Mouse (Mus musculus) embryonic facial prominence, embryonic 15.5 days (tissue): ENCODE results near the gene Tmem269. TPM values are rescaled to one million over a fixed set of nuclear protein-coding genes. Genes with fewer than 3 reads are reported as not detected.
A peak's percentile ranks its signal among the peaks of the same experiment; 100 is the strongest.

Experiments used
- ATAC-seq: fragments of 200-750 bp; cut with Nextera tagmentation; 2 replicates; pipeline ENCODE4 v1.8.0; 2017; ENCODE audit warnings: low read depth, moderate TSS enrichment; ENCODE audit not compliant: insufficient number of reproducible peaks, low FRiP score, low TSS enrichment
- H3K27ac ChIP-seq: fragments of 300-500 bp; sonication (generic); replicated peaks from 2 replicates; pipeline ENCODE4 v1.5.1; 2015; ENCODE audit warnings: mild to moderate bottlenecking, inconsistent platforms
- H3K27me3 ChIP-seq: fragments of 300-500 bp; sonication (generic); 2 replicates; pipeline ENCODE4 v1.6.1; 2015; ENCODE audit warnings: inconsistent platforms
- H3K36me3 ChIP-seq: fragments of 300-500 bp; sonication (generic); 2 replicates; pipeline ENCODE4 v1.6.1; 2015; ENCODE audit warnings: mild to moderate bottlenecking, inconsistent platforms
- H3K4me1 ChIP-seq: fragments of 300-500 bp; sonication (generic); 2 replicates; pipeline ENCODE4 v1.6.1; 2015; ENCODE audit warnings: inconsistent platforms
- H3K4me2 ChIP-seq: fragments of 300-500 bp; sonication (generic); replicated peaks from 2 replicates; pipeline ENCODE4 v1.6.1; 2015; ENCODE audit warnings: mild to moderate bottlenecking, inconsistent platforms
- H3K4me3 ChIP-seq: fragments of 300-500 bp; sonication (generic); replicated peaks from 2 replicates; pipeline ENCODE4 v1.5.1; 2015; ENCODE audit warnings: mild to moderate bottlenecking, inconsistent platforms
- H3K9ac ChIP-seq: fragments of 300-500 bp; sonication (generic); 2 replicates; pipeline ENCODE4 v1.6.1; 2015; ENCODE audit warnings: inconsistent platforms
- H3K9me3 ChIP-seq: fragments of 300-500 bp; sonication (generic); replicated peaks from 2 replicates; pipeline ENCODE4 v1.6.1; 2016; ENCODE audit warnings: inconsistent platforms
- WGBS: fragments of 180-500 bp; shearing (Covaris S2); methylation state at CpG from one replicate; pipeline ENCODE4 v1.1.7; 2015; 5-methylcytosine and 5-hydroxymethylcytosine counted together
- polyA plus RNA-seq: library from polyadenylated mRNA; unstranded; fragments of >200 nt; fragmentation: Nextera tagmentation; extraction: Ambion mirVana; gene quantifications from 2 replicates; pipeline ENCODE4 v1.2.1, GENCODE M21; 2015

The Tmem269 gene
- polyA plus RNA-seq, 1 experiment from 2014 or later = 0.13 TPM

DNA sequence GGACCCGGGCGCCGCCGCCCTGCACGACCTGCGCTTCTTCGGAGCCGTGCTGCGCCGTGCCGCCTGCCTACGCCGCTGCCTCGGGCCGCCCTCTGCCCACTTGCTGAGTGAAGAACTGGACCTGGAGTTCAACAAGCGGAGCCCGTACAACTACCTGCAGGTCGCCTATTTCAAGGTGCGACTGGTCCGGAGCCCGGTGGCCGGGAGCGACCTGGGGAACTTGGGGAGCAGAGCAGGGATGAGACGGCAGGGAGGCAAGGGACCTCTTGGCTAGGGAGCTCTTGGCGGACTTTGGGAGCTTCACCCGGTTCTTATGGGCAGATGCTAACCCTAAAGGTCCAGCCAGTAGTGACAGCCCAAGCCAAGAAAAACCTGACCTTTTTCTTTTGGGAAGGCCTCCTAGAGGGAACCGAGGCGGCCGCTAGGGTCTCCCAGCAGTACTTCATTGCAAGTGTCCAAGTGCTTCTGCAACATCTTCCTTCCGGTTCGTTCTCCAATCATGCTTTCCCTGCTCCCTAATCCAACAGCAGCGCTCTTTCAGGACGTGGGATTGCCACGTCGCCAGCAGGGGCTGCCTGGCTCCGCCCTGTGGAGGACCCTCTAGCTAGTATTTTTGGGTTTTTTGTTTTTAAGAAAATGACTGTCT lies 15.4 kb upstream of the Tmem269 start:
- peaks cover 14% of the 10 kb centered on the region for H3K4me1 ChIP-seq
- peak overlapping the region; percentile 56 for H3K4me2 ChIP-seq
- H3K4me3 ChIP-seq = peak overlapping the region; percentile 59
- H3K27me3 ChIP-seq = no peaks in the 10 kb centered on the region
- peak; percentile 63 for ATAC-seq
- H3K9ac ChIP-seq = peak overlapping the region; percentile 75
- H3K9me3 ChIP-seq = no peaks in the 10 kb centered on the region
- WGBS = under 1% methylated on average over 36 of the region's 36 CpGs
- peaks cover 26% of the 10 kb centered on the region for H3K36me3 ChIP-seq
- peak overlapping the region; percentile 90 for H3K27ac ChIP-seq

DNA sequence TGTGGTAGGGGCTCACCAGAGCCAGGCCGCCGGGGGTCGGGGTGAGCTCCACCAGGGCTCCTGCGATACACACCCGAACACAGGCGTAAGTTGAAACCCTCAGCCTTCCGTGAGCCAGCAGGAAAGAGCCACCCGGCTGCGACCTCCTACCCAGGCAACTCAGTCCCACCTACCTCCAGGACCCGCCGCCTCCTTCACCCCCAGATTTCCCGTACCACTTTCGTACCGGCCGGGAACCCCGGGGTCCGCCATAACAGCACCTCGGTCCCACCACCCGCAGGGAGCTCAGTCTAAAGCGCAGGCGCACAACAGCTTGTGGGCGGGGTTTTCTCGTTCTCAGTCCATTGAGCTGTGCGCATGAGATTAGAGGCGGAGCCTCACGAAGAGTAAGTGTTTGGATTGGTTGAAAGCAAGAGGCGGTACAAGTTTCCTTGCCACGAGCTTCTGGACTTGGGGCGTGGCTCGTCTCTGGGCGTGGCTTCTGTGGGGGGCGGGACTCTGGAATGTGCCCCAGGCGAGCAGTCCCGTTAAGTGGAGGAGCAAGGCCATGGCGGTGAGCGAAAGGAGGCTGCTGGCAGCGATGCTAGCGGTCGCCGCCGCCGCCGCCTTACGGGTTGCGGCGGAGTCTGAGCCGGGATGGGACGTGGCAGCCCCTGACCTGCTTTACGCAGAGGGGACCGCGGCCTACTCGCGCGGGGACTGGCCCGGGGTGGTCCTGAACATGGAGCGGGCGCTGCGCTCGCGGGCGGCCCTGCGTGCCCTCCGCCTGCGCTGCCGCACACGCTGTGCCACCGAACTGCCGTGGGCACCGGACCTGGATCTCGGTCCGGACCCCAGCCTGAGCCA lies 14.6 kb upstream of the Tmem269 start, which contains the start of the genes AU022252 and P3h1:
TSS of gene AU022252 (minus strand) at position 303 of the 846 bp plus-strand sequence.
TSS of gene P3h1 (plus strand) at position 506 of the 846 bp plus-strand sequence.
- peaks cover 14% of the 10 kb centered on the region for H3K4me1 ChIP-seq
- H3K4me3 ChIP-seq = peak within 1 kb of the TSS; percentile 59
- WGBS = under 1% methylated on average over 71 of the region's 71 CpGs
- peak; percentile 98 for ATAC-seq
- no peaks in the 10 kb centered on the region for H3K27me3 ChIP-seq
- H3K36me3 ChIP-seq = peaks cover 31% of the 10 kb centered on the region
- peak within 1 kb of the TSS; percentile 90 for H3K27ac ChIP-seq
- peak within 1 kb of the TSS; percentile 76 for H3K9ac ChIP-seq
- H3K9me3 ChIP-seq = no peaks in the 10 kb centered on the region
- peak within 1 kb of the TSS; percentile 70 for H3K4me2 ChIP-seq

DNA sequence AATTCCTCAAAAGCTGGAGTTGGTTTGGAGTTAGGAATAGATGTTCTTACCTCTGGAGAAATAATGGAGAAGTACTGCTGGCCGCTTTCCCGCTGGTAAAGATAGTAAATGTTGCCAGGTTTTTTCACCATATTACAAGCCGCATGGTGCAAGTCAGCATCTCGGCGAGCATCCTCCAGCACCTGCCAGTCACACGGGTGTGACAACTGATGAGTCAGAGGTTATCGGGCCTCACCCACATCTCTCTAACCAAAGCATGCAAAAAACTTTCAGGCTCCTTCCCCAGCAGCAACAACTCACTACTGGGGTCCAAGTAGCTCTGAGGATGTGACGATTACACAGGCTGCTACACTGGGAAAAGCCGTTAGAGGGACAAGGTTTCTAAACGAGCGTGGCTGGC lies 8.7 kb upstream of the Tmem269 start:
- Histone ChIP-seq H3K9me3 (no peaks in the 10 kb centered on the region), H3K9ac (no peak overlapping the region), H3K4me2 (no peak overlapping the region), H3K4me3 (no peak overlapping the region), H3K27ac (no peak overlapping the region), H3K27me3 (no peaks in the 10 kb centered on the region), H3K4me1 (peaks cover 5% of the 10 kb centered on the region), H3K36me3 (peaks cover 49% of the 10 kb centered on the region)
- ATAC-seq = no peak
- 91% methylated on average over 11 of the region's 11 CpGs for WGBS

DNA sequence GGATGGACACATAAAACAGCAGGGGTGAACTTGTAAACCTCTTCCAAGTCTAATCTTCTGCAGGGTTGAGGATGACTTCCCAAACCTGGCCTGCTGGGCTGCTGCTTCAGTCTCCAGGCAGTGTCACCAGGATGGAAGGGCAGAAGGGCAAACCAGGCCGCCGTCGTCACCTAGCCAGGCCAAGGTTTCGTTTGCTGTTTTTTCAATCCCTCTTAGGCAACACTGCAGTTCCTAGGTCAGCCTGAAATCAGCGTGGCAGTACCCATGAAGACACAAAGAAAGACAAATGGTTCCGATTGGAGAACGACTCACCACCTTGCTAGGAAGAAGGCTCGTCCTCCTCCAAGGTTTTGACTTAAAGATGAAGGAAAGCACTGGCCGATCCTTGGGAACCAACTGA lies 7.7 kb upstream of the Tmem269 start:
- H3K4me1 ChIP-seq = no peaks in the 10 kb centered on the region
- no peak overlapping the region for H3K4me2 ChIP-seq
- WGBS = 93% methylated on average over 9 of the region's 9 CpGs
- no peak for ATAC-seq
- no peaks in the 10 kb centered on the region for H3K27me3 ChIP-seq
- no peak overlapping the region for H3K9ac ChIP-seq
- no peak overlapping the region for H3K4me3 ChIP-seq
- H3K9me3 ChIP-seq = no peaks in the 10 kb centered on the region
- no peak overlapping the region for H3K27ac ChIP-seq
- H3K36me3 ChIP-seq = peaks cover 49% of the 10 kb centered on the region

DNA sequence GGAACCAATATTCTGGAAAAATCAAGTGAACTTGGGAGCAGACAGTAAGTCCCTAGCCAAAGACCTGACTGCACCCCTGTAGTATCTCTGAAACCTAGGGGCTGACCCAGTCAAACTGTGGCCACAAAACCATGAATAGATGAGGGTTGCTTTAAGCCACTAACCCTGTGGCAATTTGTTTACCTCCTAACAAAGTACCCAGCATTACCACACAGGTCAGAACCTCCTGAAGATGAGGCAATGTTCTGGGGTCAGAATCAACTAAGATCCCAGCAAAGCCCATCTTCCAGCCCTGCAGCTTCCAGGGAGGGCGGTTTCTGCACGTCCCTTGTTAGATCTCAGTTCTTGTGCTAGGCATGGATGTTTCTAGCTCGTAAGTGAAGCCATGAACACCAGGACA lies 6.5 kb upstream of the Tmem269 start:
- 91% methylated on average over 3 of the region's 3 CpGs for WGBS

DNA sequence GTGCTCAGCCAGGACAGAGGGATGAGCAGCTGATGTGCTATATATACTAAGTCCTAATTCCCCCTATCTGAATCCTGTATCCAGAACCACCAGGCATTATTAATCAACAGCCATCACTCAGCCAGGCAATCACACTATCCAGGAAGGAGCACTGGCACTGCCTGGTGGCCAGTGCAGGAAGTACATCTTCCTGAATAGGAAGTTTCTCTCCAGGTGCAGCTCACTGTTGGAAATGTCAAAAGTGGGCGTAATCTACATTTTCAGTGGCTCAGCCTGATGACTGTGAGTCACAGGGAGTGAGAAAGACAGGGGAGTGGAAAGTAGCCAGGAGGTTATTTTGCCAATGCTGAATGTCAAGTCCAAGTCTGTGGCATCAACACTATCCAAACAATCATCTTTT lies 5.7 kb upstream of the Tmem269 start:
- H3K27me3 ChIP-seq = no peaks in the 10 kb centered on the region
- no peak overlapping the region for H3K4me2 ChIP-seq
- ATAC-seq = no peak
- 66% methylated on average over 1 of the region's 1 CpGs for WGBS
- H3K4me1 ChIP-seq = no peaks in the 10 kb centered on the region
- H3K36me3 ChIP-seq = peaks cover 48% of the 10 kb centered on the region
- no peak overlapping the region for H3K4me3 ChIP-seq
- no peaks in the 10 kb centered on the region for H3K9me3 ChIP-seq
- H3K9ac ChIP-seq = no peak overlapping the region
- no peak overlapping the region for H3K27ac ChIP-seq

More for the DNA sequence above, 6.5 kb upstream of the Tmem269 start:
- ATAC-seq = no peak
- no peak overlapping the region for H3K9ac ChIP-seq
- H3K27ac ChIP-seq = no peak overlapping the region
- H3K4me1 ChIP-seq = no peaks in the 10 kb centered on the region
- peaks cover 49% of the 10 kb centered on the region for H3K36me3 ChIP-seq
- H3K4me2 ChIP-seq = no peak overlapping the region
- H3K9me3 ChIP-seq = no peaks in the 10 kb centered on the region
- H3K4me3 ChIP-seq = no peak overlapping the region
- H3K27me3 ChIP-seq = no peaks in the 10 kb centered on the region

DNA sequence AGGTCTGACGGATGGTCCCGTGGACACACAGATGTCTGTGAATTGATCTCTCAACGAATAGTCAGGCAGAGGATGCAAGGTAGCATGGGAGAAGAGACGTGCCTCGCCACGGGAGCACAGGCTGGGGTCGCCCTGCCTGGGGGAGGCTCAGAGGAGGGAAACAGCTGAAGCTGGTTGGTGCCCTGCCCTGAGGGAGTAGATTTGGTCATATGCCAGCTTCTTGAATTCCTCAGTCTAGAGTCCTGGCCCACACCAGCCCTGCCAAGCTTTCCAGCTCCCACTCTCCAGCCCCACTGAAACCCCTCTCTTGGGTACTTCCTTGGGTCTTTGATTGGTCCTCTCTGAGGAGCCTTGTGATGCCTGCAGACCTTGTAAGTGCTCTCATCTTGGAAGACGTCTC lies 1.4 kb downstream of the Tmem269 start:
- H3K9me3 ChIP-seq = no peaks in the 10 kb centered on the region
- no peaks in the 10 kb centered on the region for H3K36me3 ChIP-seq
- H3K27me3 ChIP-seq = no peaks in the 10 kb centered on the region
- H3K27ac ChIP-seq = no peak overlapping the region
- no peak overlapping the region for H3K4me3 ChIP-seq
- 57% methylated on average over 8 of the region's 8 CpGs for WGBS
- ATAC-seq = peak; percentile 69
- H3K9ac ChIP-seq = no peak overlapping the region
- peaks cover 14% of the 10 kb centered on the region; the same call in 1 of the 2 replicates for H3K4me1 ChIP-seq
- H3K4me2 ChIP-seq = no peak overlapping the region

DNA sequence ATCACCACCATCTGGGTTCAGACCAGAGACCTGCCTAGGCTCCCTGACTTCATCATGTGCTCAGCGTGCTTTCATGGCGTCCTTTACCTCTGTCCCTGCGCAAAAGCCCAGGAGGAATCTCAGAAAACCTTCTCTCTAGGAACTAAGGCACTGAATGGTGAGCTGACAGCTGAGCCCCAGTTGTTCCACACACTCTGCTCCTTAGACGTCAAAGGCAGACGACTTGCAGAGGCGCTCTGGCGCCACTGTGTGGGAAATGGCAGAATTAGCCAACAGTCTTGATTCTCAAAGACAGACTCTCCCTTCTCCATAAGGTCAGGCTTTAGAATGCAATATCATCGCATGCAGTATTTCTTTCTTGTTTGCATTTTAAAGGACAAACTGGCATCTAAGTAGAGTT lies 13.3 kb downstream of the Tmem269 start:
- 17% methylated on average over 8 of the region's 8 CpGs for WGBS
- Histone ChIP-seq H3K27ac (no peak overlapping the region), H3K27me3 (no peaks in the 10 kb centered on the region), H3K9me3 (no peaks in the 10 kb centered on the region), H3K4me1 (no peaks in the 10 kb centered on the region), H3K4me2 (no peak overlapping the region), H3K9ac (no peak overlapping the region), H3K4me3 (no peak overlapping the region), H3K36me3 (peaks cover 16% of the 10 kb centered on the region; the same call in 1 of the 2 replicates)
- ATAC-seq = no peak

DNA sequence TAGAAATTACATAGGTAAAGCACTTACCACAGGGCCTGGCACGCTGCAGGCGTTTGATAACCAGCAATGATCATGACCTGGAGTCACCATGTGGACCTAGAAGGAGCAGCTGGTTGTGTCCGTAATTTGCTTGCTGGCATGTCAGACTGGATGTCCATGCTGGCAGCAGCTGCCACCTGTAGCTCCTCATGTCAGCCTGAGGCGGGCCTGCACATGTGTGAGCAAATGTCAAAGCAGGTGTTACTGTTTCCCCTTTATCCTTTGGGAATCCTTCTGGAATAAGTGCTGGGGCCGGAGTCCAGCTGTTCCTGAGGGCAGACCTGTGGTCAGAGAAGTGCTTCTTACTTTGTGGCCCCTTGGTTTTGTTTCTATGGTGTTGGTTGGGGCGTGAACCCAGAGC lies 19.9 kb downstream of the Tmem269 start:
- Histone ChIP-seq H3K9me3 (no peaks in the 10 kb centered on the region), H3K4me3 (no peak overlapping the region), H3K9ac (no peak overlapping the region), H3K4me1 (peaks cover 28% of the 10 kb centered on the region), H3K27ac (no peak overlapping the region), H3K27me3 (no peaks in the 10 kb centered on the region), H3K4me2 (no peak overlapping the region), H3K36me3 (peaks cover 16% of the 10 kb centered on the region; the same call in 1 of the 2 replicates)
- ATAC-seq = no peak
- WGBS = 77% methylated on average over 6 of the region's 6 CpGs

DNA sequence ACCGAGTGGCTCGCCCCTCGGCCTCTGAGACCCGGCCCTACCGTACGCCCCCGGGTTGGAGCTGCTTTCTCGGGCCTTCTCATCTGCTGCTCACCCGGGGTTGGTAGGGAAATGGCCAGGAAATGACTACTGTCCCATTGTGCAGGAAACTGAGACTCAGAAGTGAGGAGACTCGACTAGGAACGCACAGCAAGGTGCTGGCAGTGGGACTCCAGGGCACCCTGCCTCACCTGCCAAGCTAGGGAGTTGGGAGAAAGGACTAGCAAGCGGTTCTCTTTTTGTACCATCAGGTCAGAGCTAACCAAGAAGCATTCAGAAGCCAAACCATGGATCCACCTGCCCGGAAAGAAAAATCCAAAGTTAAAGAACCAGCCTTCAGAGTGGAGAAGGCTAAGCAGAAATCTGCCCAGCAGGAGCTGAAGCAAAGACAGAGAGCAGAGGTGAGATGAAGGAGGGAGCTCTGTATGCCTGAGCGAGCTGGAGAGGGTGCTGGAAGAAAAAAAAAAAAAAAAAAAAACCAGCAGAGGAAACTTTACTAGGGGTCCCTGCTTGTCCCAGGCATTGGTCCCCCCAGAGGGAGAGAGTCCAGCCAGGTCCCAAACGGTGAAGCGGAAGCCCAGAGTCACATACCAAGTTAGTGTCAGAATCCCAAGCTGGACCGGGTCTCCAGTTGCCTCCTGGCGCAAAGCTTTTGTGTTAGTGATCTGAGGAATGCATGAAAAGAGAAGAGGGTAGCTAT lies 22.3 kb downstream of the Tmem269 start:
- Histone ChIP-seq H3K4me2 (peak overlapping the region; percentile 66), H3K4me3 (peak overlapping the region; percentile 78), H3K36me3 (peaks cover 4% of the 10 kb centered on the region; the same call in 1 of the 2 replicates), H3K9me3 (no peaks in the 10 kb centered on the region), H3K27me3 (no peaks in the 10 kb centered on the region), H3K27ac (peak overlapping the region; percentile 84), H3K9ac (peak overlapping the region; percentile 68), H3K4me1 (peaks cover 28% of the 10 kb centered on the region)
- WGBS = 6% methylated on average over 18 of the region's 18 CpGs
- ATAC-seq = no peak; the same call in 1 of the 2 replicates
